Mouse (Mus musculus) kidney, embryonic 14.5 days (tissue): ENCODE measurements around the gene Zbtb39. TPM values are rescaled to one million over a fixed set of nuclear protein-coding genes. Genes with fewer than 3 reads are reported as not detected.

ENCODE experiments used
- ATAC-seq: fragments of 200-750 bp; cut with Nextera tagmentation; 2 replicates; pipeline ENCODE4 v1.8.0; 2017; ENCODE audit warnings: moderate number of reproducible peaks, mild to moderate bottlenecking, moderate TSS enrichment, moderate library complexity; ENCODE audit not compliant: low FRiP score, low TSS enrichment
- H3K27ac ChIP-seq: fragments of 300-500 bp; sonication (generic); 2 replicates; pipeline ENCODE4 v1.5.1; 2014; ENCODE audit warnings: low read depth, mild to moderate bottlenecking, low read length, moderate library complexity, mixed read lengths
- H3K27me3 ChIP-seq: fragments of 300-500 bp; sonication (generic); 2 replicates; pipeline ENCODE4 v1.6.1; 2014; ENCODE audit warnings: mild to moderate bottlenecking, low read length; ENCODE audit not compliant: control insufficient read depth, insufficient read depth
- H3K36me3 ChIP-seq: fragments of 300-500 bp; sonication (generic); 2 replicates; pipeline ENCODE4 v1.6.1; 2014; ENCODE audit warnings: low read length, mixed read lengths; ENCODE audit not compliant: control insufficient read depth, insufficient read depth
- H3K4me1 ChIP-seq: fragments of 300-500 bp; sonication (generic); 2 replicates; pipeline ENCODE4 v1.6.1; 2014; ENCODE audit warnings: low read length, mixed read lengths; ENCODE audit not compliant: control insufficient read depth, insufficient read depth
- H3K4me2 ChIP-seq: fragments of 300-500 bp; sonication (generic); replicated peaks from 2 replicates; pipeline ENCODE4 v1.6.1; 2014; ENCODE audit warnings: low read depth, mild to moderate bottlenecking, low read length
- H3K4me3 ChIP-seq: fragments of 300-500 bp; sonication (generic); 2 replicates; pipeline ENCODE4 v1.5.1; 2014; ENCODE audit warnings: mild to moderate bottlenecking, low read length
- H3K9ac ChIP-seq: fragments of 300-500 bp; sonication (generic); 2 replicates; pipeline ENCODE4 v1.6.1; 2014; ENCODE audit warnings: low read depth, mild to moderate bottlenecking, low read length, moderate library complexity
- H3K9me3 ChIP-seq: fragments of 300-500 bp; sonication (generic); 2 replicates; pipeline ENCODE4 v1.6.1; 2016; ENCODE audit warnings: low read length; ENCODE audit not compliant: control insufficient read depth
- WGBS: fragments of 180-500 bp; shearing (Covaris S2); extraction: QIAGEN DNeasy Blood & Tissue Kit; methylation state at CpG from one replicate; pipeline ENCODE4 v1.1.7; 2014; 5-methylcytosine and 5-hydroxymethylcytosine counted together
- polyA plus RNA-seq: library from polyadenylated mRNA; unstranded; fragments of >200 nt; fragmentation: Nextera tagmentation; extraction: Ambion mirVana; gene quantifications from 2 replicates; pipeline ENCODE4 v1.2.1, GENCODE M21; 2014

The Zbtb39 gene
- polyA plus RNA-seq: 6.9 and 7.6 TPM in 2 replicates

GRCm38 (mm10) chr10:127739083-127739660 lies at the start of gene Zbtb39:
Zbtb39 (plus strand) TSS chr10:127739538.
- Histone ChIP-seq H3K36me3 (peaks cover 30% of the 10 kb centered on the region), H3K4me1 (peaks cover 8% of the 10 kb centered on the region), H3K27ac (peak within 1 kb of the TSS; percentile 85), H3K9ac (peak within 1 kb of the TSS; percentile 98), H3K27me3 (no peaks in the 10 kb centered on the region), H3K9me3 (no peaks in the 10 kb centered on the region), H3K4me2 (peak within 1 kb of the TSS; percentile 56), H3K4me3 (peak within 1 kb of the TSS; percentile 96)
- under 1% methylated on average over 36 of the region's 61 CpGs for WGBS
- peak; percentile 84 for ATAC-seq

GRCm38 (mm10) chr10:127691053-127691452 lies 48.3 kb upstream of the Zbtb39 start:
- Histone ChIP-seq H3K9me3 (no peaks in the 10 kb centered on the region), H3K9ac (no peak overlapping the region), H3K36me3 (peaks cover 50% of the 10 kb centered on the region; the same call in 1 of the 2 replicates), H3K27ac (no peak overlapping the region), H3K4me1 (no peaks in the 10 kb centered on the region), H3K4me3 (no peak overlapping the region), H3K27me3 (no peaks in the 10 kb centered on the region), H3K4me2 (no peak overlapping the region)
- WGBS: 14% methylated on average over 1 of the region's 1 CpGs
- ATAC-seq: no peak

- Histone ChIP-seq H3K27me3 (no peaks in the 10 kb centered on the region), H3K27ac (no peak overlapping the region), H3K9me3 (no peaks in the 10 kb centered on the region), H3K4me3 (no peak overlapping the region), H3K36me3 (peaks cover 61% of the 10 kb centered on the region; the same call in 1 of the 2 replicates), H3K4me2 (no peak overlapping the region), H3K9ac (no peak overlapping the region), H3K4me1 (no peaks in the 10 kb centered on the region)
- ATAC-seq: no peak
- 54% methylated on average over 2 of the region's 2 CpGs for WGBS
Measured at GRCm38 (mm10) chr10:127694636-127695035, 44.7 kb upstream of the Zbtb39 start.

- ATAC-seq: no peak
- Histone ChIP-seq H3K4me3 (no peak overlapping the region), H3K27me3 (no peaks in the 10 kb centered on the region), H3K4me1 (no peaks in the 10 kb centered on the region), H3K9ac (no peak overlapping the region), H3K4me2 (no peak overlapping the region), H3K9me3 (no peaks in the 10 kb centered on the region), H3K36me3 (peaks cover 53% of the 10 kb centered on the region; the same call in 1 of the 2 replicates), H3K27ac (no peak overlapping the region)
- 90% methylated on average over 7 of the region's 7 CpGs for WGBS
Measured at GRCm38 (mm10) chr10:127695775-127696174, 43.6 kb upstream of the Zbtb39 start.

GRCm38 (mm10) chr10:127698966-127699365 lies 40.4 kb upstream of the Zbtb39 start:
- Histone ChIP-seq H3K36me3 (peaks cover 33% of the 10 kb centered on the region; the same call in 1 of the 2 replicates), H3K9ac (no peak overlapping the region), H3K4me2 (no peak overlapping the region), H3K27me3 (no peaks in the 10 kb centered on the region), H3K4me1 (no peaks in the 10 kb centered on the region), H3K4me3 (no peak overlapping the region), H3K27ac (no peak overlapping the region), H3K9me3 (no peaks in the 10 kb centered on the region)
- ATAC-seq: no peak
- 93% methylated on average over 7 of the region's 7 CpGs for WGBS

GRCm38 (mm10) chr10:127703299-127703698 lies 36.0 kb upstream of the Zbtb39 start:
- Histone ChIP-seq H3K27ac (no peak overlapping the region), H3K4me1 (no peaks in the 10 kb centered on the region), H3K4me2 (no peak overlapping the region), H3K36me3 (peaks cover 8% of the 10 kb centered on the region; the same call in 1 of the 2 replicates), H3K9me3 (no peaks in the 10 kb centered on the region), H3K27me3 (no peaks in the 10 kb centered on the region), H3K4me3 (no peak overlapping the region), H3K9ac (no peak overlapping the region)
- no peak for ATAC-seq
- WGBS: 32% methylated on average over 4 of the region's 4 CpGs

GRCm38 (mm10) chr10:127704293-127704692 lies 35.0 kb upstream of the Zbtb39 start:
- Histone ChIP-seq H3K4me1 (no peaks in the 10 kb centered on the region), H3K27me3 (no peaks in the 10 kb centered on the region), H3K9me3 (no peaks in the 10 kb centered on the region), H3K4me3 (no peak overlapping the region), H3K36me3 (peaks cover 2% of the 10 kb centered on the region; the same call in 1 of the 2 replicates), H3K9ac (no peak overlapping the region), H3K4me2 (no peak overlapping the region), H3K27ac (no peak overlapping the region)
- WGBS: 63% methylated on average over 2 of the region's 2 CpGs
- ATAC-seq: no peak

- no peaks in the 10 kb centered on the region for H3K4me1 ChIP-seq
- no peak within 1 kb of the TSS for H3K9ac ChIP-seq
- H3K4me2 ChIP-seq: no peak within 1 kb of the TSS
- no peak within 1 kb of the TSS for H3K4me3 ChIP-seq
- H3K36me3 ChIP-seq: no peaks in the 10 kb centered on the region
- no peaks in the 10 kb centered on the region for H3K9me3 ChIP-seq
- H3K27ac ChIP-seq: no peak within 1 kb of the TSS
- WGBS: 75% methylated on average over 2 of the region's 2 CpGs
- no peaks in the 10 kb centered on the region for H3K27me3 ChIP-seq
- no peak for ATAC-seq
Measured at GRCm38 (mm10) chr10:127704766-127705220, 34.5 kb upstream of the Zbtb39 start, which contains the start of gene Myo1a. Myo1a (plus strand) TSS chr10:127705170.

GRCm38 (mm10) chr10:127705783-127706182 lies 33.6 kb upstream of the Zbtb39 start:
- H3K4me2 ChIP-seq: no peak overlapping the region
- no peak overlapping the region for H3K27ac ChIP-seq
- no peaks in the 10 kb centered on the region for H3K36me3 ChIP-seq
- no peak overlapping the region for H3K9ac ChIP-seq
- no peaks in the 10 kb centered on the region for H3K27me3 ChIP-seq
- no peaks in the 10 kb centered on the region for H3K9me3 ChIP-seq
- H3K4me3 ChIP-seq: no peak overlapping the region
- no peak for ATAC-seq
- no peaks in the 10 kb centered on the region for H3K4me1 ChIP-seq
- 89% methylated on average over 4 of the region's 4 CpGs for WGBS
